Comparison of ENCODE assay signal across 7 mouse cellular contexts in genomic region chr9:44965126-44965832, GRCm38 (mm10). TPM values are rescaled to one million over a fixed set of nuclear protein-coding genes. Genes with fewer than 3 reads are reported as not detected.
DNase-seq lines count a peak whose midpoint lies in the region; ATAC-seq lines count a peak whose summit lies in the region.

Gene Ube4a (minus strand): TSS chr9:44965600.

- 0 out of 2 replicates have a peak, but pooled peaks cover 3% of the 10 kb centered on the region for H3K36me3 ChIP-seq in embryonic facial prominence, embryonic 11.5 days (replicated peaks; ENCODE audit: control insufficient read depth, insufficient read depth, low read depth, low read length)
- peaks cover 16% of the 10 kb centered on the region for H3K36me3 ChIP-seq in limb, embryonic 10.5 days
- H3K36me3 ChIP-seq in midbrain, embryonic 13.5 days: peaks cover 24% of the 10 kb centered on the region

- H3K27ac ChIP-seq in embryonic facial prominence, embryonic 11.5 days (replicated peaks; ENCODE audit: low read depth, low read length): no peak within 1 kb of the TSS
- H3K27ac ChIP-seq in limb, embryonic 10.5 days: peak within 1 kb of the TSS; percentile 72
- H3K27ac ChIP-seq in midbrain, embryonic 13.5 days: peak within 1 kb of the TSS; percentile 61; the same call in 1 of the 2 replicates

- H3K4me1 ChIP-seq in embryonic facial prominence, embryonic 11.5 days (ENCODE audit: control insufficient read depth, insufficient read depth, low read length): no peaks in the 10 kb centered on the region; the same call in 1 of the 2 replicates
- peaks cover 17% of the 10 kb centered on the region for H3K4me1 ChIP-seq in limb, embryonic 10.5 days
- H3K4me1 ChIP-seq in midbrain, embryonic 13.5 days (replicated peaks): peaks cover 16% of the 10 kb centered on the region

- peak within 1 kb of the TSS; percentile 71 for H3K9ac ChIP-seq in embryonic facial prominence, embryonic 11.5 days (replicated peaks; ENCODE audit: low read length)
- peak within 1 kb of the TSS; percentile 76 for H3K9ac ChIP-seq in midbrain, embryonic 13.5 days (replicated peaks)

- no peaks in the 10 kb centered on the region for H3K27me3 ChIP-seq in embryonic facial prominence, embryonic 11.5 days (ENCODE audit: control insufficient read depth, insufficient read depth, low read length)
- no peaks in the 10 kb centered on the region for H3K27me3 ChIP-seq in limb, embryonic 10.5 days (ENCODE audit: low read depth, poor library complexity, severe bottlenecking)
- no peaks in the 10 kb centered on the region for H3K27me3 ChIP-seq in midbrain, embryonic 13.5 days

- no peaks in the 10 kb centered on the region for H3K9me3 ChIP-seq in embryonic facial prominence, embryonic 11.5 days (replicated peaks; ENCODE audit: control insufficient read depth, low read length)
- H3K9me3 ChIP-seq in limb, embryonic 10.5 days (replicated peaks): no peaks in the 10 kb centered on the region
- no peaks in the 10 kb centered on the region for H3K9me3 ChIP-seq in midbrain, embryonic 13.5 days

- H3K4me2 ChIP-seq in embryonic facial prominence, embryonic 11.5 days (ENCODE audit: low read depth, low read length): peak within 1 kb of the TSS; percentile 74
- H3K4me2 ChIP-seq in midbrain, embryonic 13.5 days (replicated peaks): peak within 1 kb of the TSS; percentile 94

- under 1% methylated on average over 39 of the region's 39 CpGs for WGBS in embryonic facial prominence, embryonic 11.5 days
- WGBS in limb, embryonic 10.5 days: under 1% methylated on average over 39 of the region's 39 CpGs
- WGBS in midbrain, embryonic 13.5 days: 1% methylated on average over 39 of the region's 39 CpGs

- H3K4me3 ChIP-seq in embryonic facial prominence, embryonic 11.5 days (ENCODE audit: low read depth, low read length): peak within 1 kb of the TSS; percentile 86
- peak within 1 kb of the TSS; percentile 66 for H3K4me3 ChIP-seq in limb, embryonic 10.5 days
- peak within 1 kb of the TSS; percentile 69 for H3K4me3 ChIP-seq in midbrain, embryonic 13.5 days (replicated peaks)

- ATAC-seq in embryonic facial prominence, embryonic 11.5 days (replicated peaks; ENCODE audit: insufficient number of reproducible peaks, low FRiP score, low TSS enrichment, low read depth): peak; percentile 88
- peak; percentile 95 for ATAC-seq in granulocyte monocyte progenitor cell, adult 5-6 weeks (replicated peaks; ENCODE audit: poor library complexity, severe bottlenecking)
- peak; percentile 96 for ATAC-seq in midbrain, embryonic 13.5 days

- DNase-seq in adrenal gland, postnatal 14 days: peak; percentile 99
- peak; percentile 100 for DNase-seq in embryonic facial prominence, embryonic 11.5 days (ENCODE audit: low spot score)
- DNase-seq in kidney, adult 11 months: peak; percentile 99
- DNase-seq in limb, embryonic 10.5 days (ENCODE audit: low spot score): peak; percentile 100
- peak; percentile 99 for DNase-seq in spleen, adult 12 weeks (ENCODE audit: low spot score)

RNA-seq across cellular contexts. Expression of gene Ube4a, which starts in this region (rescaled TPM):
- 89.5 and 100 TPM in 2 replicates for total RNA-seq in adrenal gland, postnatal 14 days (2021)
- polyA plus RNA-seq in embryonic facial prominence, embryonic 11.5 days (2014; fragmentation: Nextera tagmentation; extraction: Ambion mirVana): 31.3 and 34.3 TPM in 2 replicates
- total RNA-seq in granulocyte monocyte progenitor cell, adult 5-6 weeks (2014; fragmentation: Nextera tagmentation): 37.9 and 49.8 TPM in 2 replicates
- total RNA-seq in granulocyte monocyte progenitor cell, adult 5-6 weeks (2017): 25.6 and 28.5 TPM in 2 replicates
- polyA plus RNA-seq in limb, embryonic 10.5 days (2016; fragmentation: Nextera tagmentation; extraction: Ambion mirVana): 20.4 and 24.2 TPM in 2 replicates
- polyA plus RNA-seq in midbrain, embryonic 13.5 days (2015; fragmentation: Nextera tagmentation; extraction: Ambion mirVana): 36.9 and 39.5 TPM in 2 replicates
